Mouse (Mus musculus) cerebellum, adult (tissue): ENCODE measurements around the gene Ppara.

Source experiments
- ATAC-seq: cut with Nextera tagmentation; 2 replicates; pipeline ENCODE4 v1.9.2; 2017; ENCODE audit warnings: mild to moderate bottlenecking, moderate library complexity, mixed read lengths; ENCODE audit not compliant: insufficient number of reproducible peaks, low FRiP score, low TSS enrichment

The Ppara gene

DNA sequence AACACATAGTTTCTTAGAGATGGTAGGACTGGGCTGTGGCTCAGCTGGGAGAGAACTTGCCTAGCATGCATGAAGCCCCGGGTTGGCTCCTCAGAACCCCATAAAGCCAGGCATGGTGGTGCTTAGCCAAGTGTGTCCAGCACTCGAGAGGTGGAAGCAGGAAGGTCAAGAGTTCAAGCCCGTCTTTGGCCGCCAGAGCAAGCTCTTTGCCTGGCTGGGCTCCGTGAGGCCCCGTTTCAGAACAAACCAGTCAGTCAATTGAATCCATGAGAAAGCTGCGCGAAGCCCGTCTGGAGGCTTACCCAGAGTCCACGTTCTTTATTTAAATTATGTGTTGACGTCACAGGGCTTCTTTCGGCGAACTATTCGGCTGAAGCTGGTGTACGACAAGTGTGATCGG is 53.9 kb downstream of the Ppara start:
- no peak for ATAC-seq

DNA sequence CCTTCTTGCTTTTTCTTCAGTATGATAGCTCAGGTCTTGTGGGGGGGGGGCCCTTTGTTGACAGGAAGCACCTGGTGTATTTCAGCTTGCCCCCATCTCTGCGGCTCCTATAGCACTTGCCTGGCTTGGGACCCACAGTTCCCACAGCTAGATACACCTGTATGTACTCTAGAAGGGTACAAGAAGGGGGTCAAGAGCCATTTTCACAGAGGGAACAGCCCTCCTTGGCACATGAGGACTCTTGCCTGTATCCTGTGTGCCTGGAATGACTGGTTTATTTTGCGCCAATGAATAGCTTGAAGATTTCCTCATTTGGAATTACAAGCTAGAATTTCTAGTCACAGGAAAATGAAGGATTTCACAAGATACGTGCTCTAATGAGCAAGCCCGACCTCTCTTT is 56.7 kb downstream of the Ppara start:
- ATAC-seq = no peak

DNA sequence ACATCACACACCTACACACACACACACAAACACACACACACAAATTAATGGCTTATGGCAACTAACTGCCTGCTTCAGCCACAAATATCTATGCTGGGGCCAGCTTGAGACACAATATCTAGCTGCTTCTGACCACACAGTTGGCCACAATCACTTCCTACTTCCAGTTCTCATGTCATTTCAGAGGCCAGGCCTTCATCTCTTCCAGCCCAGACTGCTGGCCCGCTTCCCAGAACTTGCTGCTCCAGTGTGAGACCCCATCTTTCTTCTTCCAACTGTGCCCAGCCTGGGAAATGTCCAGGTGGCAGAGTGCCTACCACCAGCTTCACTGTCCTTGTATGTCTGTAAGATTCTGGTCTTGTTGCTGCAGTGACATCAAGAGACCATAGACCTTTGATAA is 58.0 kb downstream of the Ppara start:
- no peak for ATAC-seq

DNA sequence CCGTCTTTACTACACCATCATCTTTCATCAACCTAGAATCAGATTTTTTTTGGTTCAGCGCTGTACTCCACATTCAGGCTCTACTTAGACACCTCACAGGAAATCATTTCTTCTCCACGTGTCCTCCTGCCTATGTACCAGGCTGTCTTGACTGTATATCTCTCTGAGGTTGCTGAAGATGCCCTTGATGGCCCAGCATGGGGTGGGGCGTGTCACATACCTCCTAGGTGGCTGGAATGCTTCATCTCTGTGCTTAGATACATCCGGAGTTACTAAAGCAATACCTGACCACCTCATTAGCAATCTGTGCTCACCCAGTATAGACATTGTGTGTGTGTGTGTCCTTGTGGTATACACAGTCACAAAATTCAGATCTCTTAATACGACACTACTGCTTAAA is 60.7 kb downstream of the Ppara start:
- no peak for ATAC-seq

DNA sequence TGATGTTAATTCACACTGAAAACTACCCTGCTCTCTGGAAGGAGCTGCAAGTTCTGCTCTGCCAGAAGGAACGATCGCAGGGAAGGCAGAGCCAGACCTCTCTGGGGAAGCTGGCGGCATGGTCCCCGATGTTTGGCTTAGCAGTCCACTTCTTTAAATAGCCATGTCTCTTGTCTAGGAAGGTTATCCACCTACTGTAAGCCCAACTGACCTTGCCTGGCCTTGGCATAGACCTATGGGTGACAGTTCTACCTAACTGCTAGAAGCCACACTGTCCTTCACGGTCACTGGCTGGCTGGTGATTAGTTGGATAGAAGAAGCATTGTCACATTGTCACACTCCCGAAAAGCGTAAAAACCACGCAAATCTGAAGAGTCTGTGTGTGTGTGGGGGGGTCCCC is 63.9 kb downstream of the Ppara start:
- ATAC-seq = no peak

DNA sequence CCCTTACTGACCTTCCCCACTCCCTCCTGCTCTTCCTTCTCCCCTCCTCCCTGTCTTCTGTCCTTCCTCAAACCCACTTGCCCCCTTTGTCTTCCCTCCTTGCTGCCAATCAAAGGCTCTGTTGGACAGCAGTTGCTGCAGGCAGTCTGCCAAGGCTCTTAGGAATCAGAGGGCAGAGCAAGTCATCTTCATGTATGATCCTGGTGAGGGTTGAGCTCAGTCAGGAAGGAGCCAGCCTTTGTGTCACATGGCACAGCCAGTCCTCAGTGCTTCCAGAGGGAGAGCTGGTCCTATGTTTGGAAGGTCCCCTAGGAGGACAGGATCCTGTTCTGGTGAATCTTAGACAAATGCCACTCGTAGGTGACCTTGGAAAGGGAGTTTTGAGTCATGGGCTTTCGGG is 68.1 kb downstream of the Ppara start:
- no peak for ATAC-seq

DNA sequence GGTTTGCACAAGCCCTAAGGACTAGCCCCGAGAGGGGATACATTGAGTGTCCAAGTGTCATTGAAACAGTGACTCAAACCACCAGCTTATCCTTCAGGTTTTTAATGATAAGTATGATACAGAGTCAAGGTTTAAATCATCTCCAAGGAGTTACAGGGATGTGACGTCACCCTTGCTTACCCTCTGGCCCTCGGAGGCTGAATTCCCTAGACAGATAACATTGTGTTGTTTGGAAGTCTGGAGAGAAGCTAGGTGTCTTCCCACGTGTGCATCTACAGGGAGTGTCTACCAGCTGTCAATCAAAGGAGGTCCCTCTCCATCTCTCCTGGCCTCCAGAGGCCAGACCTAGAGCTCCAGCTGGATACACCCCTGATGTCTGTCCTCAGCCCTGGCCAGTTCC is 72.1 kb downstream of the Ppara start:
- ATAC-seq = no peak

DNA sequence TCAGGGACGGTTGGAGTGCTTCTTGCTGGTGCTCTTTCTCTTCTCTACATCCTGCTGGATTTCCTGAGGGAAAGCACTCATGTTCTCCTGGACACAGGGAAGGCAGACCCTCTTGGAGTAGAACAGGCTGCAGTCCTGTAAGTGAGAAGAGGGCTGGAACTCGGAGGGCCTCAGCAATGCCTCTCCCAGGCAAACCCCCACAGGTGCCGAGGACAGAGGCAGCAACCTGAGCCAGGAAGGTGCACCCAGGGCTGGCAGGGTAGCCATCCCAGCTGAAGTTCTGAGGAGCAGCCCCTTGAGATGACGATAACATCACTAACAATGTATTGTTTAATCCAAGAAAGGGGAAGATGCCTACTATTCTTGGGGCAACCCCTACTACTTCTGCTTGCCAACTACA is 72.6 kb downstream of the Ppara start:
- ATAC-seq = no peak

DNA sequence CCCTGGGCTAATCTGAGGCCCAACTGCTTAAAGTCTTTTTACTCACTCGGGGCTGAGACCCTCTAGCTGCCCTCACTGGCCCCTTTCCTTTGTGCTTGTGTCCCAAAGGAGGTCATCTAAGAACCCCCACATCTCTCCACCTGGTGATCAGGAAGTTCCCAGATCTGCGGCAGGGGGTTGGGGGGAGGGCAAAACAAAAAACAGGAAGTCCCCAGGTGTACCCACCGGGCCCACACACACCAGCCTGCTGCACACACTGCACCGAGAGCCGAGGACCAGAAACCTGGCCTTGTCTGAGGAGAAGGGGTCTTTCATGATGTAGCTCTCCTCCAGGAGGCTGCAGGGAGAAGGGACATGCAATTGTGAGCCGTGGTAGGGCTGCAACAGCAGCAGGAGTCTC is 73.2 kb downstream of the Ppara start:
- ATAC-seq = no peak

DNA sequence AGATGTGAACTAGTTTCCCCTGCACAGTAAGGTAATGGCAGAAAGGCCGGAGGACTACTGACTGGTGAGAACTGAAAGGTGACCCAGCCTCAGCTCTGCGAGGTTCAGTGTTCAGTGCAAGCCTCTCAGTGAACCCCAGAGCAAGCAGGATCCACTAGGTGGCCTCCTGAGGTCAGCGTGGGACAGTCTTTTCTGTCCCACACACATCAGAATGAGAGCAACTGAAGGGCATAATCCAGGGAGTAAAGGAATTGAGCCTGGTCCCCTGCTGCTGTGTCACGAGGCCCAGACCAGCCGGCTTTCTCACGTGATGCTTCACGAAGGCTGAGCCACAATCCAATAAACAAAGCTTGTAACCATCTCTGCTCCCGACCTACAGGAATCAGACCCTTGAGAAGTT is 73.7 kb downstream of the Ppara start:
- no peak for ATAC-seq

DNA sequence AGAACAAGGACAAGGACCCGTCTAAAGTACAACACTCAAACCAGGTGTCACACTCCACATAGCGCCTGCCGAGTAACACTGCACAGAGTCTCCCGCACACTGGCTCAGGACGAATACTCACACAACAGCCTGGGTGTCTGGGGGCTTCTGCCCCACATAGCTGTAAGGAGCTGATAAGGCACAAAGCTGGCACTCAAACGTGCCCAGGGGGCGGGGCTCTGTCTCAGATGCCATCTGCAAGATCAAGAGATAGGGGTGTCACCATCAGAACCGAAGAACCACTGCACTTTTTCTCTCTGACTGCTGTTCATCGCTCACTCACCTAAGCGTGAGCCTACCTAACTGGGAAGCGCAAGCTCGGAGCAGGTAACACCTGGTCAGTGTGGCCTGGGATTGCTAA is 74.3 kb downstream of the Ppara start:
- ATAC-seq = no peak

DNA sequence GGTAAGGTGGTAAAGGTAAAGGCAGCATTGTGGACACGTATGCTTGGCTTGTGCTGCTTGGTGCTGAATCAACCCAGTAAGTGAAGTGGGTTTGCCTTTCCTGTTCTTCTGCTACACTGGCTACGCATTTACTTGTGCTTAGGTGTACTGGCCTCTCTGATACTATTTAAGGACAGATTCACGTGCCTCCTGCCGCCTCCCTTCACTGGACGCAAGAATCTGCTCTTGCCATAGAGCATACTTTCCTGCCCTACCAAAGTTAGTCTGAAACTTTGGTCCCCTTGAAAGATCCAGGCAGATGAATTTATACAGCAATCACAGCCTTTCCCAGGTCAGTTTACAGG is 75.7 kb downstream of the Ppara start:
- ATAC-seq = no peak

DNA sequence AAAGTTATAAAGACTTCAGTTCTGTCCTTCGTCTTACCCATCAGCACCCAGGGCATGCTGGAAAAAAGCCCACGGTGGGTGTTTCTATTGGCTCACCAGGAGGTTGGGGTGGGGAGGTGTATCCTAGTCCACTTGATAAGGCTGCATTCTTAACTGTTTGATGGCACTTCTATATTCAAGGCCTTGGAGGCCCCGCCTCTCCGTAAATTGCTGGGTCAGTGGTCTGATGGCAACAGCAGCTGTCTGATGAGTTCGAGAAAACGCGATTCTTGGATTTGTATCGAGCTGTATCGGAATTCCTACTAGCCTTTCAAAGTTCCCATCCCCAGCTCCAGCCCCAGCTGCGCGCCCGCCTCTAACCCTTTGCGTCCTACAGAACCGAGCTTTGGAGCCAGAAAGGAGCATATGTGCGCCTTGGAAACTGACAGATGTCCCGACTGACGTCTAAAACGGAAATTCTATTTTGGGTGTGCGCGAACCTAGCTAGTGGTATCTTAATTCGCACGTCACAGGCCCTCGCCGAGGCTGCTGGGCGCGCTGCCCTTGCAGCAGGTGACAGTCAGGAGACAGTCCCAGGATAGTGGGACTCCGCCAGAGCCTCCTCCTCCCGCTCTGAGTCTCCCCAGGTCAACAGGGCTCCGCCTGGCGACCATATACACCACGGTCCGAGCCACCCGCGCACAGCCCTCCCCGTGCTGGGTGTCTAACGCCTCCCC is 76.2 kb downstream of the Ppara start:
- ATAC-seq = peak; percentile 83

DNA sequence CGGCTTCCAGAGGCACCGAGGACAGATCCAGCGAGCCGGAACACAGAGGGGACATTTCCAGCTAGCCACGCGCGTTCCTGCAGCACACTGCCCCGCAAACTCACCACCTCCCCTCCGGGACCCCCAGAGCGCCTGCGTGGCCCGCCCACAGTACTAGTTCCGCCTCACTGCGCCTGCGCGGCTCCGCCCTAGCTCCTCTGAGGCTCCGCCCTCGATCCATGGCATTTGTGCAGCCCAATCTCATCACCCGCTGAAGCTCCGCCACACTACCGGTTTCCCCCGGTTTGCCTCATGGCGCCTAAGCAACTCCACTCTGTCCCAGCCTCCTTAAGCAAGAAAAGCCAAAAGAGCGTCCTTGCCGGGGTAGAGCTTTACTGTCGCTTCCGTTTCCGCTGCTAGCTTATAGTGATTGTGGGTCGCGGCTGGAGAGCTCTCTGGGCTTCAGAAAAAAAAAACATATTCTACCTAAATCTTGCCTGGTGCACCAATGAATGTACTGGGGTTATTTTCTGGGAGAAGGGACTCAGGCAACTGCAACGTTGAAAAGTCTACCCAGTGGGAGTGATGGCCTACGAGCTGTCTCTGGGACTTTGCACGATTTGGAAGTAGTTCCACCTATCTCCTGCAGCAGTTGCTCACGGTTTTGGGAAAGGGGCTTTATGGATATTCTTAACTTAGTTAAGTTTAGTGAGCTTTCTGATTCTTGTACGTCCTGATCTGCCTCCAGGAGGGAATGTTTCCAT is 76.9 kb downstream of the Ppara start, which contains the start of gene Cdpf1:
Gene Cdpf1, minus strand, starts transcription at position 163 of the 743 bp plus-strand sequence.
- peak; percentile 87 for ATAC-seq

DNA sequence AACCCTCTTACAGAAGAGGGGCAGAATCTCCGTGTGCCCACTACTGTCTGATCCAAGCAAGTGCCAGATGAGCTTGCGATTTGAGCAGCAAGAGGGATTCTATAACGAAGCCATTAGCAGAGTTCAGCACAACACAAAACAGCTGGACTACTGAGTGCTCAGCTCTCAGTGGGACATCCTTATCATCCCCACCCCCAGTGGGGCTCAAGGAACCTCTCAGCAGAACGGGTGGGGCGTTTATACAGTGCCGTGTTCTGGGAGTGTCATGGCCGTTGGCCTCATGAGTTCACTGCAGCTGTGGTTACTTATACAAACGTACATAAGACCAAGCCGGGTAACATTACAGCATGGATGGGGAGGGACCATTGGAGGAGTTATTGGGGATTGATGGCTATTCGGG is 78.6 kb downstream of the Ppara start:
- no peak for ATAC-seq

DNA sequence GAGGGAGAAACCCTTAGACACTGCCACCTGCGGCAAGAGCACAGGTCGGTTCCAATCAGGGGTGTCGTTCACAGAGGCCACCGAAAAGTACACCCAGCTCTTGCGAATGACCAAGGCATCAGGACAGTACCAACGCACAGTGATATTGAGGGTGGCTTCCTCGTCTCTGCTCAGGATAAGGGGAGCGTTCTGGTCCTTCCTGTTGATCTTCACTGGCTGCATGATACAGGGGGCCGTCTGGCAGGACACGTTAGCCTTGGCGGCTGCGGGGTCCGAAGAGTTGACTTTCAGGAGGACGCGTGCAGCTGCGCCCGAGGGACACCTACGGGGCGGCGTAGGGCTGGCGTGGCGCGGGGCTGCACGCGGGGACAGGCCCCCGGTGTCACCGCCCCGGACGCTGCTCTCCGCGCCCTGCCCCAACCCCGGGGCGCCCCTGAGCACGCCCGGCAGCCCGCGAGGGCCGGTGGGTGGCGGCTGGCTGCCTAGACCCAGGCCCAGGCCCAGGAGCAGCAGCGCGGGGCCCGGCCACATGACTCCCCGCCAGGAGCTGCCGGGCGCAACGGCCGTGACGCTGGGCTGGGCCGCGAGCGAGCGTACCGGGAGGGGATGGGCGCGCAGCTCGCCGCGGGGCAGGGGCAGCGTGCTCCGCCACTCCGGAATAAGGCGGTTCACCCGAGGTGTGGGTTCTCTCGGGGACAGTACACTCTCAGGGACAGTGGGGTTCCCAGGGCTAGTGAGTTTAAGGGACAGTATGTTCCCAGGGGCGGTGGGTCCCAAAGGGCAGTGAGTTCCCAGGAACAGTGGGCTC is 86.6 kb downstream of the Ppara start, which contains the start of gene Pkdrej:
Gene Pkdrej, minus strand, starts transcription at position 532 of the 808 bp plus-strand sequence.
- ATAC-seq = peak; percentile 45; the same call in 1 of the 2 replicates

DNA sequence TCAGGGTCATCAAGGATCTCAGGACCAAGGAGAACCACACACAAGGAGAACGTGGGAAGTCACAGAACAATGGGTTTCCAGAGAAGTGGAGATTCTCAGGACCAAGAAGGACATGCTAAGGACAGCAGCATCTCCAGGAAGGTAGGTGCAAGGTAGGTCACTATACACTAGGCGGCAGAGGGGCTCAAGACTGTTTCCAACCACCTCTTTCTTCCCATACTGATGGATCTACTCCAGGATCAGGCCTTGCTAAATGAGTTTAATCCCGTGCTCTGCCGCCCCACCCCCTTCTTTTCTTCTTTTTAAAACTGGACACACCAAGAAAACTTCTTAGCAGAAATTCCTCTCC is 87.2 kb downstream of the Ppara start:
- ATAC-seq = 0 out of 2 replicates have a peak, but pooled peaks have one; percentile 15

DNA sequence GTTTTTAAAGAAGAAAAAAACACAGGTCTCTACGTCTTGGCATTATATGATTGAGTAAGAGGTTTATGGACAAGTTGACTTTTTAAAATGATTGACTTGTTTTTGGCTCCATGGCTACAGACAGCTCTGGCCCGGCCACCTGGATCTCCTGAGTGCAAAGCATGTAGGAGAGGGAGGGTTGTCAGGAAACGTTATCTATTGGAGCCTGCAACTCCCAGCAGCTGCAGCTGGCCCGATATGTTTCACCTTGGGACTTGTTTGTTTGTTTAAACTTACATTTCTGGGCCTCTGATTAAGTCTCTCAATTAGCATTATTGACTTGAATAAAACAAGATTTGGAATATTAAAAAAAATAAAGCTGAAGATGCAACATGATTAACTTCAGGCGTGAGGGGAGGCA is 91.9 kb downstream of the Ppara start:
- no peak for ATAC-seq

DNA sequence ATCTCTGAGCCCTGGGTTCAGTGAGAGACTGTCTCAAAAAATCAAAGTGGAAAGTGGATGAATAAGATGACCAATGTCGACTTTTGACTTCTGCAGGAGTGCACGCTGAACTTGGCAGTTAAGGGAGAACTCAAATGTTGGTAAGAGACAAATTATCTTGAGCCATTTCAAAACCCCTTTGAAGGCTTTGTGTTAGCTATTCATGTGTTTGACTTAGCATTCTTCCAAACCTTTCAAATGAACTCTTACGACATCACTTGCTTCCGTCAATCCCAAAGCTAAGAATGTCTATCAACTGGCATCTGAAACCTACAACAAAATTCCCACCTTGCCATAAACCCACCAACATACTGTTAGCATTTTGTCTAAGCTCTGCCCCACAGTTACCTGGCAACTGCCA is 93.3 kb downstream of the Ppara start:
- no peak for ATAC-seq

DNA sequence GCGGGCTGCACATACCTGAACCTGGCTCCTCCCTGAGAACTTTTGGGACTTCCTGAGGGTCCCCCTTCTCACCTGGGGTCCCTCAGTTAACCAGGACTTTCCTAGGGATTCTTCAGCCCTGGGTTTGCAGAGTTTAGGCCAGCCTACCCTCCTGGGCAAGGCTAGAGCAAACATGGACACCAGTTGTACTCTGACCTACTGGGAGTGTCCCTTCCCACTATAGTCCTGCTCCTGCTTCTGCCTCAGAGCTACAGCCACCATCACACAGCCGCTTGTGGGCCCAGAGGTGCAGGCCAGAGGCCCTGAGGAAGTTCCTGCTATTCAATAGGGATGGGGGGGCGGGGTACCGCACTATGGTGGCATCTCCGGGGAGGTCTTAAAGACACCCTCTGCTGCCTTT is 94.7 kb downstream of the Ppara start:
- ATAC-seq = no peak

DNA sequence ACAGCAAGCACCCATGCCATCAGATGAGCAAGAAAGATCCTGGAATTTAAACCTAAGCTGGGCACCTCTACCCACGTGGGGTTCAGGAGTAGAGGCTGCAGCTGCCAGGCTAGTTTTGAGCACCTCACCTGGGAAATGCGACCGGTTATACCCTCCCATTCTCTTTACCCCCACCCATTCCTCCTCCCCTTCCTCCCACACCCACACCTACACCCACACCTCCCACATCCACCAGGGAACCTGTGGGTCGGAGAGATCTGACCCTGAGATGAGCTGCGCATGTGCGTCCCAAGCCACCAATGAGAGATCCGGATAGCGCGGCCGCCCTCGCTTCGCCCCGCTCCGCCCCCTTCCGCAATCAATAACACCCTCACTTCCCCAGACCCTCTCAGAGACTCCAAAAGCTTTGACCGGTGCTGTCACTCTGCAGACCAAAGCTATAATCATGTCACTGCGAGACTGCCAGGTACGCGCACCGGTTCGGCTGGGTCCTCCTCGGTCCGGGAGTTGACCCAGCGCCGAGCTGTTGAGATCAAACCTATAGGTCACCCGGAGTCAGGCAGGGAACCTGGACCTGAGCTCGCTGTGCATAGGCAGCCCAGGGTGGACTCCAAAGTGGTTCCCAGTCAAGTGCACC is 97.3 kb downstream of the Ppara start, which contains the start of gene Ttc38:
Gene Ttc38, plus strand, starts transcription at position 353 of the 637 bp plus-strand sequence.
- peak; percentile 96 for ATAC-seq
